Mouse (Mus musculus): ENCODE data around the gene Haus5. TPM values are rescaled to one million over a fixed set of nuclear protein-coding genes. Genes with fewer than 3 reads are reported as not detected.

Haus5 gene
- polyA plus RNA-seq (2015; fragmentation: Nextera tagmentation; extraction: Ambion mirVana): 38.3 and 38.7 TPM in 2 replicates

- Histone ChIP-seq H3K4me1 (replicated peaks; ENCODE audit: control insufficient read depth, insufficient read depth, low read length) (0 out of 2 replicates have a peak, but pooled peaks cover 6% of the 10 kb centered on the region), H3K4me2 (replicated peaks; ENCODE audit: low read depth) (peak within 1 kb of the TSS; percentile 94), H3K27me3 (replicated peaks; ENCODE audit: control insufficient read depth, insufficient read depth, low read length) (no peaks in the 10 kb centered on the region), H3K9me3 (ENCODE audit: control insufficient read depth) (no peaks in the 10 kb centered on the region), H3K27ac (ENCODE audit: low read depth, low read length) (no peak within 1 kb of the TSS), H3K4me3 (ENCODE audit: low read depth, low read length) (peak within 1 kb of the TSS; percentile 67), H3K36me3 (ENCODE audit: control insufficient read depth, insufficient read depth) (peaks cover 8% of the 10 kb centered on the region; the same call in 1 of the 2 replicates), H3K9ac (ENCODE audit: low read depth, low read length) (peak within 1 kb of the TSS; percentile 59)
- TF ChIP-seq CTCF (IDR thresholded peaks at IDR 0.05; ENCODE audit: low read depth): no peak
- ATAC-seq: peak; percentile 89
- WGBS: under 1% methylated on average over 34 of the region's 34 CpGs
These were observed at the start of gene Haus5 for GRCm38 (mm10) chr7:30664529-30665200. Gene Haus5, minus strand, starts transcription at chr7:30664994.

- Histone ChIP-seq H3K27ac (ENCODE audit: low read depth, low read length) (no peak within 1 kb of the TSS), H3K9me3 (ENCODE audit: control insufficient read depth) (no peaks in the 10 kb centered on the region), H3K4me2 (replicated peaks; ENCODE audit: low read depth) (no peak within 1 kb of the TSS), H3K27me3 (replicated peaks; ENCODE audit: control insufficient read depth, insufficient read depth, low read length) (no peaks in the 10 kb centered on the region), H3K9ac (ENCODE audit: low read depth, low read length) (no peak within 1 kb of the TSS), H3K4me1 (replicated peaks; ENCODE audit: control insufficient read depth, insufficient read depth, low read length) (peaks cover 11% of the 10 kb centered on the region; the same call in 1 of the 2 replicates), H3K4me3 (ENCODE audit: low read depth, low read length) (no peak within 1 kb of the TSS), H3K36me3 (ENCODE audit: control insufficient read depth, insufficient read depth) (no peaks in the 10 kb centered on the region)
- no peak for TF ChIP-seq CTCF (IDR thresholded peaks at IDR 0.05; ENCODE audit: low read depth)
- ATAC-seq: no peak
- WGBS: 76% methylated on average over 3 of the region's 3 CpGs
These were observed 47.1 kb upstream of the Haus5 start, which contains the start of gene Atp4a for GRCm38 (mm10) chr7:30711942-30712341. Gene Atp4a, plus strand, starts transcription at chr7:30712209.

- Histone ChIP-seq H3K27ac (ENCODE audit: low read depth, low read length) (peak overlapping the region; percentile 83; the same call in 1 of the 2 replicates), H3K9ac (ENCODE audit: low read depth, low read length) (no peak overlapping the region), H3K4me2 (replicated peaks; ENCODE audit: low read depth) (no peak overlapping the region), H3K9me3 (ENCODE audit: control insufficient read depth) (no peaks in the 10 kb centered on the region), H3K4me3 (ENCODE audit: low read depth, low read length) (no peak overlapping the region), H3K27me3 (replicated peaks; ENCODE audit: control insufficient read depth, insufficient read depth, low read length) (no peaks in the 10 kb centered on the region), H3K36me3 (ENCODE audit: control insufficient read depth, insufficient read depth) (no peaks in the 10 kb centered on the region), H3K4me1 (replicated peaks; ENCODE audit: control insufficient read depth, insufficient read depth, low read length) (peaks cover 13% of the 10 kb centered on the region; the same call in 1 of the 2 replicates)
- no peak for TF ChIP-seq CTCF (IDR thresholded peaks at IDR 0.05; ENCODE audit: low read depth)
- ATAC-seq: no peak
- 62% methylated on average over 1 of the region's 1 CpGs for WGBS
These were observed 42.6 kb upstream of the Haus5 start for GRCm38 (mm10) chr7:30707441-30707840.

GRCm38 (mm10) chr7:30706214-30706882, 41.6 kb upstream of the Haus5 start:
- Histone ChIP-seq H3K27ac (ENCODE audit: low read depth, low read length) (peak overlapping the region; percentile 83), H3K4me3 (ENCODE audit: low read depth, low read length) (no peak overlapping the region), H3K9ac (ENCODE audit: low read depth, low read length) (no peak overlapping the region), H3K36me3 (ENCODE audit: control insufficient read depth, insufficient read depth) (no peaks in the 10 kb centered on the region), H3K9me3 (ENCODE audit: control insufficient read depth) (no peaks in the 10 kb centered on the region), H3K27me3 (replicated peaks; ENCODE audit: control insufficient read depth, insufficient read depth, low read length) (no peaks in the 10 kb centered on the region), H3K4me1 (replicated peaks; ENCODE audit: control insufficient read depth, insufficient read depth, low read length) (peaks cover 12% of the 10 kb centered on the region; the same call in 1 of the 2 replicates), H3K4me2 (replicated peaks; ENCODE audit: low read depth) (peak overlapping the region; percentile 24; the same call in 1 of the 2 replicates)
- WGBS: 39% methylated on average over 8 of the region's 8 CpGs
- ATAC-seq: peak; percentile 96
- TF ChIP-seq CTCF (IDR thresholded peaks at IDR 0.05; ENCODE audit: low read depth): no peak

- Histone ChIP-seq H3K36me3 (ENCODE audit: control insufficient read depth, insufficient read depth) (no peaks in the 10 kb centered on the region), H3K9me3 (ENCODE audit: control insufficient read depth) (no peaks in the 10 kb centered on the region), H3K4me1 (replicated peaks; ENCODE audit: control insufficient read depth, insufficient read depth, low read length) (no peaks in the 10 kb centered on the region), H3K27ac (ENCODE audit: low read depth, low read length) (no peak within 1 kb of the TSS), H3K4me3 (ENCODE audit: low read depth, low read length) (no peak within 1 kb of the TSS), H3K27me3 (replicated peaks; ENCODE audit: control insufficient read depth, insufficient read depth, low read length) (no peaks in the 10 kb centered on the region), H3K4me2 (replicated peaks; ENCODE audit: low read depth) (no peak within 1 kb of the TSS), H3K9ac (ENCODE audit: low read depth, low read length) (no peak within 1 kb of the TSS)
- WGBS: 34% methylated on average over 9 of the region's 9 CpGs
- no peak for TF ChIP-seq CTCF (IDR thresholded peaks at IDR 0.05; ENCODE audit: low read depth)
- peak; percentile 94 for ATAC-seq
These were observed 33.8 kb upstream of the Haus5 start, which contains the start of gene 2200002J24Rik for GRCm38 (mm10) chr7:30698589-30698988. Gene 2200002J24Rik, plus strand, starts transcription at chr7:30698926.

- Histone ChIP-seq H3K27ac (ENCODE audit: low read depth, low read length) (no peak overlapping the region), H3K9ac (ENCODE audit: low read depth, low read length) (no peak overlapping the region), H3K36me3 (ENCODE audit: control insufficient read depth, insufficient read depth) (no peaks in the 10 kb centered on the region), H3K27me3 (replicated peaks; ENCODE audit: control insufficient read depth, insufficient read depth, low read length) (no peaks in the 10 kb centered on the region), H3K9me3 (ENCODE audit: control insufficient read depth) (no peaks in the 10 kb centered on the region), H3K4me3 (ENCODE audit: low read depth, low read length) (no peak overlapping the region), H3K4me1 (replicated peaks; ENCODE audit: control insufficient read depth, insufficient read depth, low read length) (no peaks in the 10 kb centered on the region), H3K4me2 (replicated peaks; ENCODE audit: low read depth) (no peak overlapping the region)
- TF ChIP-seq CTCF (IDR thresholded peaks at IDR 0.05; ENCODE audit: low read depth): no peak
- WGBS: 47% methylated on average over 5 of the region's 5 CpGs
- ATAC-seq: no peak
These were observed 33.3 kb upstream of the Haus5 start for GRCm38 (mm10) chr7:30698101-30698500.

Measured in intestine, postnatal 0 days (tissue).